Mouse (Mus musculus) liver, embryonic 16.5 days (tissue): ENCODE results near the gene Olfr523. TPM values are rescaled to one million over a fixed set of nuclear protein-coding genes. Genes with fewer than 3 reads are reported as not detected.
A peak's percentile ranks its signal among the peaks of the same experiment; 100 is the strongest.
"Not testable (repeated sequence)": the region's sequence is repeated elsewhere in the genome, so short reads cannot be mapped to it uniquely, and the experiment has no call there.

ENCODE experiments used
- ATAC-seq: fragments of 200-750 bp; cut with Nextera tagmentation; 2 replicates; pipeline ENCODE4 v1.8.0; 2017; ENCODE audit warnings: low read depth, mild to moderate bottlenecking, moderate number of reproducible peaks, moderate library complexity
- H3K27ac ChIP-seq: fragments of 300-500 bp; sonication (generic); 2 replicates; pipeline ENCODE4 v1.5.1; 2014; ENCODE audit warnings: mild to moderate bottlenecking, low read length
- H3K27me3 ChIP-seq: fragments of 300-500 bp; sonication (generic); 2 replicates; pipeline ENCODE4 v1.6.1; 2014; ENCODE audit warnings: low read depth, low read length, mixed read lengths; ENCODE audit not compliant: control insufficient read depth, insufficient read depth
- H3K36me3 ChIP-seq: fragments of 300-500 bp; sonication (generic); 2 replicates; pipeline ENCODE4 v1.6.1; 2014; ENCODE audit warnings: mild to moderate bottlenecking; ENCODE audit not compliant: control insufficient read depth, insufficient read depth
- H3K4me1 ChIP-seq: fragments of 300-500 bp; sonication (generic); 2 replicates; pipeline ENCODE4 v1.6.1; 2014; ENCODE audit warnings: low read depth, low read length, mixed read lengths; ENCODE audit not compliant: control insufficient read depth
- H3K4me2 ChIP-seq: fragments of 300-500 bp; sonication (generic); 2 replicates; pipeline ENCODE4 v1.6.1; 2014; ENCODE audit warnings: low read depth, low read length, mixed read lengths
- H3K4me3 ChIP-seq: fragments of 300-500 bp; sonication (generic); 2 replicates; pipeline ENCODE4 v1.5.1; 2014; ENCODE audit warnings: low read depth, mild to moderate bottlenecking, low read length
- H3K9ac ChIP-seq: fragments of 300-500 bp; sonication (generic); 2 replicates; pipeline ENCODE4 v1.6.1; 2014; ENCODE audit warnings: low read depth, low read length
- H3K9me3 ChIP-seq: fragments of 300-500 bp; sonication (generic); replicated peaks from 2 replicates; pipeline ENCODE4 v1.6.1; 2016; ENCODE audit warnings: low read length; ENCODE audit not compliant: control insufficient read depth
- WGBS: fragments of 180-500 bp; shearing (Covaris S2); extraction: QIAGEN DNeasy Blood & Tissue Kit; methylation state at CpG from one replicate; pipeline ENCODE4 v1.1.7; 2014; ENCODE audit not compliant: insufficient replicate concordance; 5-methylcytosine and 5-hydroxymethylcytosine counted together
- polyA plus RNA-seq: library from polyadenylated mRNA; unstranded; fragments of >200 nt; fragmentation: Nextera tagmentation; extraction: Ambion mirVana; gene quantifications from 2 replicates; pipeline ENCODE4 v1.2.1, GENCODE M21; 2015

Gene Olfr523
- polyA plus RNA-seq: not detected in 2 replicates

GRCm38 (mm10) chr7:140172936-140173335 lies at the start of gene Olfr523:
TSS of gene Olfr523 (plus strand) at chr7:140173217.
- no peaks in the 10 kb centered on the region for H3K4me1 ChIP-seq
- H3K4me2 ChIP-seq: no peak within 1 kb of the TSS
- H3K4me3 ChIP-seq: no peak within 1 kb of the TSS
- H3K27ac ChIP-seq: no peak within 1 kb of the TSS
- no peaks in the 10 kb centered on the region for H3K27me3 ChIP-seq
- H3K9ac ChIP-seq: no peak within 1 kb of the TSS
- ATAC-seq: no peak
- 10% methylated on average over 1 of the region's 1 CpGs for WGBS
- no peaks in the 10 kb centered on the region for H3K9me3 ChIP-seq
- no peaks in the 10 kb centered on the region for H3K36me3 ChIP-seq

- WGBS: 81% methylated on average over 1 of the region's 1 CpGs
- Histone ChIP-seq H3K9ac (no peak overlapping the region), H3K27ac (no peak overlapping the region; the same call in 1 of the 2 replicates), H3K27me3 (no peaks in the 10 kb centered on the region), H3K9me3 (no peaks in the 10 kb centered on the region), H3K4me3 (no peak overlapping the region), H3K4me1 (peaks cover 9% of the 10 kb centered on the region), H3K36me3 (no peaks in the 10 kb centered on the region), H3K4me2 (no peak overlapping the region)
- no peak for ATAC-seq
Observed at GRCm38 (mm10) chr7:140124382-140124781, 48.6 kb upstream of the Olfr523 start.

GRCm38 (mm10) chr7:140125278-140126021 lies 47.6 kb upstream of the Olfr523 start:
- Histone ChIP-seq H3K9me3 (no peaks in the 10 kb centered on the region), H3K9ac (peak overlapping the region; percentile 81), H3K4me2 (peak overlapping the region; percentile 97), H3K4me1 (peaks cover 9% of the 10 kb centered on the region), H3K4me3 (peak overlapping the region; percentile 78), H3K27me3 (no peaks in the 10 kb centered on the region), H3K27ac (no peak overlapping the region), H3K36me3 (no peaks in the 10 kb centered on the region)
- 1% methylated on average over 40 of the region's 40 CpGs for WGBS
- peak; percentile 99 for ATAC-seq

- Histone ChIP-seq H3K27me3 (no peaks in the 10 kb centered on the region), H3K9me3 (no peaks in the 10 kb centered on the region), H3K36me3 (no peaks in the 10 kb centered on the region), H3K4me3 (peak overlapping the region; percentile 78), H3K4me2 (peak overlapping the region; percentile 97), H3K4me1 (peaks cover 9% of the 10 kb centered on the region), H3K9ac (peak overlapping the region; percentile 81), H3K27ac (no peak overlapping the region)
- WGBS: 6% methylated on average over 5 of the region's 5 CpGs
- no peak for ATAC-seq
Observed at GRCm38 (mm10) chr7:140126022-140126350, 47.0 kb upstream of the Olfr523 start.

GRCm38 (mm10) chr7:140126934-140127333 lies 46.1 kb upstream of the Olfr523 start:
- no peak overlapping the region for H3K9ac ChIP-seq
- H3K36me3 ChIP-seq: no peaks in the 10 kb centered on the region
- 51% methylated on average over 3 of the region's 3 CpGs for WGBS
- H3K9me3 ChIP-seq: no peaks in the 10 kb centered on the region
- H3K4me2 ChIP-seq: no peak overlapping the region
- H3K27me3 ChIP-seq: no peaks in the 10 kb centered on the region
- H3K27ac ChIP-seq: no peak overlapping the region
- no peak for ATAC-seq
- no peak overlapping the region for H3K4me3 ChIP-seq
- H3K4me1 ChIP-seq: peaks cover 9% of the 10 kb centered on the region

GRCm38 (mm10) chr7:140127911-140128310 lies 45.1 kb upstream of the Olfr523 start:
- no peak overlapping the region for H3K9ac ChIP-seq
- H3K9me3 ChIP-seq: no peaks in the 10 kb centered on the region
- H3K27ac ChIP-seq: no peak overlapping the region
- H3K4me1 ChIP-seq: peaks cover 9% of the 10 kb centered on the region
- no peaks in the 10 kb centered on the region for H3K27me3 ChIP-seq
- no peak overlapping the region for H3K4me3 ChIP-seq
- H3K4me2 ChIP-seq: no peak overlapping the region
- H3K36me3 ChIP-seq: no peaks in the 10 kb centered on the region
- WGBS: 29% methylated on average over 2 of the region's 2 CpGs
- ATAC-seq: no peak

GRCm38 (mm10) chr7:140132184-140132583 lies 40.8 kb upstream of the Olfr523 start:
- H3K9ac ChIP-seq, H3K9me3 ChIP-seq, H3K27me3 ChIP-seq, H3K36me3 ChIP-seq, H3K4me1 ChIP-seq, H3K27ac ChIP-seq, H3K4me2 ChIP-seq, H3K4me3 ChIP-seq, ATAC-seq: not testable (repeated sequence)
- 63% methylated on average over 7 of the region's 7 CpGs for WGBS

GRCm38 (mm10) chr7:140134033-140134432 lies 39.0 kb upstream of the Olfr523 start:
- not testable (repeated sequence) for H3K36me3 ChIP-seq, H3K27me3 ChIP-seq, H3K4me1 ChIP-seq, H3K9ac ChIP-seq, H3K27ac ChIP-seq, ATAC-seq, H3K9me3 ChIP-seq, H3K4me3 ChIP-seq, H3K4me2 ChIP-seq
- WGBS: 24% methylated on average over 5 of the region's 7 CpGs

- ATAC-seq: no peak
- Histone ChIP-seq H3K9me3 (no peaks in the 10 kb centered on the region), H3K4me3 (no peak overlapping the region), H3K27ac (no peak overlapping the region), H3K4me1 (peaks cover 8% of the 10 kb centered on the region), H3K4me2 (no peak overlapping the region), H3K27me3 (no peaks in the 10 kb centered on the region), H3K9ac (no peak overlapping the region), H3K36me3 (no peaks in the 10 kb centered on the region)
- 52% methylated on average over 5 of the region's 5 CpGs for WGBS
Observed at GRCm38 (mm10) chr7:140135106-140135770, 37.8 kb upstream of the Olfr523 start.
